Mouse (Mus musculus) right cerebral cortex, adult 18-20 months (tissue): ENCODE measurements around the gene Vegfd.

Experiments used
- DNase-seq: peaks from one replicate; pipeline ENCODE4 v3.0.0; 2022; ENCODE audit warnings: mixed read lengths

Gene Vegfd

DNA sequence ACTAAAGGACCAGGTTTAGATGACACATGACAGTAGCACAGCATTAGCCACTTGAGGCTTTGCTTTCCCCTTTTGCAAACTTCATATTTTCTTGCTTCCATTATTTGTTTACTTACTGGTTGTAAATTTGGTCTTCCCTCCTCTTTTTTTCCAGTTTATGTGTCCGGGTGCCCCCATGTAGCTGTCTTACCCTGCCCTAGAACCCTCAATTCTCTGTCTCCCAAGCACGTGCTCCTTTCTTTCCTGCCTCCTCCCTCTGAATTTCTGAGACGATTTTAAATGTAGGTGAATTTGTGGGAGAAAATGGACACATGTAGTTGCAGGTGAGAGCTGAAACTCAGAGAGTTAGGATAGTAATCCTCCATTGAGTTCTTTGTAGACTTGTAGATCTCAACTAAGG lies 47.3 kb downstream of the Vegfd start:
- DNase-seq, result no peak

GRCm38 (mm10) chrX:164424821-164425220 lies 51.6 kb downstream of the Vegfd start:
- DNase-seq, result no peak

- DNase-seq, result no peak
Observed at GRCm38 (mm10) chrX:164427295-164427694, 54.1 kb downstream of the Vegfd start.

GRCm38 (mm10) chrX:164428224-164428623 lies 55.0 kb downstream of the Vegfd start:
- DNase-seq, result no peak

- DNase-seq, result no peak
Observed at GRCm38 (mm10) chrX:164430621-164431020, 57.4 kb downstream of the Vegfd start.

DNA sequence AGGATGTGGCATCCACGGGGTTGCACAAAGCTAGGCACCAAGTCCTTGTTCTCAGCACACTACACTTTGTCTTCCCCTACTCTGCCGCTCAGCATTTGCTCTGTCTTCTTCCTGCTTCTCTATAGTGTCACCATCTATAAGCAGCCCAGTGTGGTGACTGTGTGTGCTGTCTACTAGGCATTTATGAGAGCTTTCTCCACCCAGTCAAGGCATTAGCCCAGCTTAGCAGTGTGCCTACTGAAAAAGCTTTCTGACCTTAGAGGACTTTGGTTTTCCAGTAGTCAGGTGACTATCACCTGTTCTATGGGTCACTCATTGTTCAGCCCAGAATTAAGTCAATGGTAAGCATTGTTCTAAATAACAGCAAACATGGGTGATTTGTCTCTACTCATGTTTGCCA lies 58.0 kb downstream of the Vegfd start:
- DNase-seq, result no peak

DNA sequence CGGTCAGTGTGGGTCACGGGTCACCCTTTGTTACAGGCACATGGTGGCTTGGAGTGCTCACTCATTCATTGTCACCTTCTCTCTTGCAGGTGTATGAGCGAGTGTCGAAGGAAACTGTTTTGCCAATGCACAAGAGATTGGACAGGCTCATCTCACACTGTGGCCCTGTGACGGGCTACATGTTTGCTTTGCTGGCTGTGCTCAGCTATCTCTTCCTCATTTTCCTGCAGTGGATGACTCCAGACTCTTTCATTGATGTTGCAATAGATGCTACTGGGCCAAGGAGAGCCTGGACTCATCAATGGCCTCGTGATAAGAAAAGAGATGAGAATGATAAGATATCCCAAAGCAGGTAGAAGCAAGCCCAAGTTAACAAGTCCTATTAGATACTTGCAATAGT lies 58.4 kb downstream of the Vegfd start:
- DNase-seq, result no peak

DNA sequence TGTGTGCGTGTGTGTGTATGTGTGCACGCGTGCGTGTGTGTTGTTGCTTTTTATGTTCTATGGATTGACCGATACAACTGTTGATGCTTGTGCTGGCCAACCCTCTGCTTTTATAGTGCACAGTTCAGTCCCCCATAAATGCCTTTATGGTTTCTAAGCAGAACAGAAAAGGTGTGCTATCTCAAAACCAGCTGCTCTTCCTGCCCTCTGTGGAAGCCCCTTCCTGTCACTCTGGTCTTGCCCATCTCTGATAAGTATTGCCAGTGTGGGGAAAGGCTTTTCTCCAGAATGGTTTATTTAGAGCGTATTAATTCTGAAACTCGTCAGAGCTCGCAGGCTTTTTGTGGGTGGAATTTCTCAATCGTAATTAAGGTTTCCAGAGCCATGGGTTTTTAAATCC lies 59.5 kb downstream of the Vegfd start:
- no peak for DNase-seq

- peak; percentile 12 for DNase-seq
Observed at GRCm38 (mm10) chrX:164436709-164437108, 63.5 kb downstream of the Vegfd start, which contains the start of gene Asb11. Asb11 (plus strand) TSS chrX:164436994.

DNA sequence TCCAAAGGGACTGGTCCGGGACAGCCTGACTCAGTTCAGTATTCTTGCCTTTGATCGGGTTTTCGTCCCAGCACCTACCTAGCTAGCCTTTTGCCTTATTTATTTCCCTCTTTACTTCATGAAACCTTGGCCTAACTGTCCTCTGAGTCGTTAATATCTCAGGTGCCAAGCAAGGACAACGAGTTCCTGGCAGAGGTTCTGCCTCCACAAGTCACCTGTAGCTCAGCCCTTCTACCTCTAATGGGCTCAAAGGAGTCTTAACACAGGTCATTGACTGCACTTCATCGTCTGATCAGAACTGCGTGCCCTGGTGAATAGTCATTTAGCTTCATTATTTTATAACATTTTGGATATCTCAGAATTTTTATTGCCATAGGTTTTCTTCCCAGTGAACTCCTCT lies 66.3 kb downstream of the Vegfd start:
- DNase-seq, result no peak

GRCm38 (mm10) chrX:164440140-164440539 lies 67.0 kb downstream of the Vegfd start:
- no peak for DNase-seq

- no peak for DNase-seq
Observed at GRCm38 (mm10) chrX:164440703-164441102, 67.5 kb downstream of the Vegfd start.

DNA sequence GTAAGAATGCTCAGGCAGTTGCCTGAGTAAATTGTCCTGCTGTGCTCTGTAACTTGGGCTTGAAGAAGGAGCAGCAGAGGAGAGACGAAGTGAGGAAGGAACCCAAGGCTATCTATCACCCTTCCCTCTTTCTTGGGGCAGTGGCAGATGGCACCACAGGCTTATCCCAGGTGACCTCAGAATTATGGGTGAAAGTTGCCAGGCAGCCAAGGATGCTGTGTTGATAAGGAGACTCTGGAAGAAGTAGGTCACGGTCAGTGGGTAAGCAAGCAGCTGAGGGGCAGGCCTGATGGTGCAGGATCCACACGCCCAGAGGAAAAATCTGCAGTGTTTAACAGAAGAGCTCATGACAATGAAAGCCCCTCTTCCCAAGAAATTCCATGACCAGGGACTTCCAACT lies 68.1 kb downstream of the Vegfd start:
- no peak for DNase-seq

- DNase-seq, result no peak
Observed at GRCm38 (mm10) chrX:164445601-164446000, 72.4 kb downstream of the Vegfd start.

DNA sequence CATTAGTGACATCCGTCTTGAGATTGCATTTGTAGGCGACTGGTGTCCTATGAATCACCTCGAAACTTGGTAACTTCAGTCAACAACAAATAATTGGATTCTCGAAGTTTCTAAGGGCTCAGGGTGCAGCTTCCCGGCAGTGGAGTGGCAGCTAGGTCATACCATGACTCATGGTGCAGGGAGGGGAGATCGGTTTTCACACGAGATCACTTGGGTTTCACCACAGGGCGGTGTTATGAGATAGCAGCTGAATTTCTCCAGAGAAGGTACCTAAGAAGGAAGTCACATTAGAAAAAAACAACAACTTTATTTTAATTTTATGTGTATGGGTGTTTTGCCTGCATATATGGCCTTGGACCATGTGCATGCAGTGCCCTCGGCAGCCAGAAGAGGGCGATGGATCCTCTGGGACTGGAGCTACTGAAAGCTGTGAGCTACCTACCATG lies 73.0 kb downstream of the Vegfd start:
- no peak for DNase-seq

- no peak for DNase-seq
Observed at GRCm38 (mm10) chrX:164446835-164447681, 73.9 kb downstream of the Vegfd start.

GRCm38 (mm10) chrX:164447682-164448071 lies 74.5 kb downstream of the Vegfd start:
- no peak for DNase-seq

DNA sequence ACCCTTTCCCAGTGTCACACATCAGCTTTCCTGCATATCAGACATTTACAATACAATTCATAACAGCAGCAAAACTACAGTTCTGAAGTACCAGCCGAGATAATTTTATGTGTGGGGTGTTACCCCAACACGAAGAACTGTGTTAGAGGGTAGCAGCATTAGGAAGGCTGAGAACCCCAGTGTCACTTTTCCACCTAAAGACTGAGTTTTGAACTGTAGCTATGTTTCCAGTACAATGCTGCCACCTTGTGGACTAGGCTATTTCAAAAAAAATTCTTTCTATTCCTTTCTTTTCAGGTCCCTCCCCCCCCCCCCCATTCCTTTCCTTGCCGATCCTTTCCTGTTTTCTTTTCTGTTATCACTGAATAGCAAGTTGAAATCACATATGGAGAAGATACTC lies 76.0 kb downstream of the Vegfd start:
- DNase-seq, result peak; percentile 23
